Mouse (Mus musculus) neural tube, embryonic 14.5 days (tissue): ENCODE measurements around the gene St7. TPM values are rescaled to one million over a fixed set of nuclear protein-coding genes. Genes with fewer than 3 reads are reported as not detected.
"Not testable (repeated sequence)": the region's sequence is repeated elsewhere in the genome, so short reads cannot be mapped to it uniquely, and the experiment has no call there.

Experiments used
- ATAC-seq: fragments of 200-750 bp; cut with Nextera tagmentation; 2 replicates; pipeline ENCODE4 v1.8.0; 2017; ENCODE audit warnings: low read depth, mild to moderate bottlenecking, moderate TSS enrichment, moderate library complexity
- H3K27ac ChIP-seq: fragments of 300-500 bp; sonication (generic); 2 replicates; pipeline ENCODE4 v1.5.1; 2014; ENCODE audit warnings: low read depth, mild to moderate bottlenecking, control low read depth, low read length, moderate library complexity, mixed read lengths
- H3K27me3 ChIP-seq: fragments of 300-500 bp; sonication (generic); 2 replicates; pipeline ENCODE4 v1.6.1; 2014; ENCODE audit warnings: low read length; ENCODE audit not compliant: control insufficient read depth, insufficient read depth
- H3K36me3 ChIP-seq: fragments of 300-500 bp; sonication (generic); 2 replicates; pipeline ENCODE4 v1.6.1; 2014; ENCODE audit warnings: low read length, mixed read lengths; ENCODE audit not compliant: control insufficient read depth, insufficient read depth
- H3K4me1 ChIP-seq: fragments of 300-500 bp; sonication (generic); 2 replicates; pipeline ENCODE4 v1.6.1; 2014; ENCODE audit warnings: low read length; ENCODE audit not compliant: control insufficient read depth, insufficient read depth
- H3K4me2 ChIP-seq: fragments of 300-500 bp; sonication (generic); 2 replicates; pipeline ENCODE4 v1.6.1; 2014; ENCODE audit warnings: mild to moderate bottlenecking, low read depth, low read length, control low read depth
- H3K4me3 ChIP-seq: fragments of 300-500 bp; sonication (generic); 2 replicates; pipeline ENCODE4 v1.5.1; 2014; ENCODE audit warnings: low read depth, low read length, control low read depth, mixed read lengths
- H3K9ac ChIP-seq: fragments of 300-500 bp; sonication (generic); replicated peaks from 2 replicates; pipeline ENCODE4 v1.6.1; 2014; ENCODE audit warnings: low read depth, mild to moderate bottlenecking, control low read depth, low read length, mixed read lengths
- H3K9me3 ChIP-seq: fragments of 300-500 bp; sonication (generic); 2 replicates; pipeline ENCODE4 v1.6.1; 2016; ENCODE audit warnings: low read length; ENCODE audit not compliant: control insufficient read depth
- WGBS: fragments of 180-500 bp; shearing (Covaris S2); extraction: QIAGEN DNeasy Blood & Tissue Kit; methylation state at CpG from one replicate; pipeline ENCODE4 v1.1.7; 2014; 5-methylcytosine and 5-hydroxymethylcytosine counted together
- polyA plus RNA-seq: library from polyadenylated mRNA; unstranded; fragments of >200 nt; fragmentation: Nextera tagmentation; extraction: Ambion mirVana; gene quantifications from 2 replicates; pipeline ENCODE4 v1.2.1, GENCODE M21; 2014

The St7 gene
- polyA plus RNA-seq, 1 experiment from 2014 or later: 71.9 TPM

- 45% methylated on average over 7 of the region's 7 CpGs for WGBS
- Histone ChIP-seq H3K4me2 (no peak overlapping the region), H3K4me1 (no peaks in the 10 kb centered on the region), H3K4me3 (no peak overlapping the region), H3K36me3 (no peaks in the 10 kb centered on the region), H3K9ac (no peak overlapping the region), H3K27me3 (no peaks in the 10 kb centered on the region), H3K9me3 (no peaks in the 10 kb centered on the region), H3K27ac (no peak overlapping the region)
- peak; percentile 61; the same call in 1 of the 2 replicates for ATAC-seq
Measured at GRCm38 (mm10) chr6:17700936-17701612, 8.3 kb downstream of the St7 start.

- H3K4me3 ChIP-seq, H3K27me3 ChIP-seq, H3K4me2 ChIP-seq, H3K36me3 ChIP-seq, H3K27ac ChIP-seq, H3K9me3 ChIP-seq, H3K9ac ChIP-seq, H3K4me1 ChIP-seq, ATAC-seq: not testable (repeated sequence)
- 88% methylated on average over 1 of the region's 1 CpGs for WGBS
Measured at GRCm38 (mm10) chr6:17704038-17704437, 11.3 kb downstream of the St7 start.

GRCm38 (mm10) chr6:17705973-17706372, 13.2 kb downstream of the St7 start:
- 89% methylated on average over 3 of the region's 3 CpGs for WGBS
- no peaks in the 10 kb centered on the region for H3K36me3 ChIP-seq
- no peaks in the 10 kb centered on the region for H3K9me3 ChIP-seq
- no peak overlapping the region for H3K4me3 ChIP-seq
- no peak overlapping the region for H3K27ac ChIP-seq
- H3K4me2 ChIP-seq: no peak overlapping the region
- no peak overlapping the region for H3K9ac ChIP-seq
- no peaks in the 10 kb centered on the region for H3K4me1 ChIP-seq
- ATAC-seq: no peak
- H3K27me3 ChIP-seq: no peaks in the 10 kb centered on the region

GRCm38 (mm10) chr6:17718978-17719377, 26.2 kb downstream of the St7 start:
- WGBS: 97% methylated on average over 7 of the region's 7 CpGs
- Histone ChIP-seq H3K4me2 (no peak overlapping the region), H3K36me3 (no peaks in the 10 kb centered on the region), H3K27me3 (no peaks in the 10 kb centered on the region), H3K9me3 (no peaks in the 10 kb centered on the region), H3K27ac (no peak overlapping the region), H3K4me1 (no peaks in the 10 kb centered on the region), H3K4me3 (no peak overlapping the region), H3K9ac (no peak overlapping the region)
- no peak for ATAC-seq

GRCm38 (mm10) chr6:17719423-17719822, 26.7 kb downstream of the St7 start:
- Histone ChIP-seq H3K9me3 (no peaks in the 10 kb centered on the region), H3K9ac (no peak overlapping the region), H3K4me1 (no peaks in the 10 kb centered on the region), H3K27ac (no peak overlapping the region), H3K4me3 (no peak overlapping the region), H3K4me2 (no peak overlapping the region), H3K36me3 (no peaks in the 10 kb centered on the region), H3K27me3 (no peaks in the 10 kb centered on the region)
- 93% methylated on average over 5 of the region's 5 CpGs for WGBS
- no peak for ATAC-seq

GRCm38 (mm10) chr6:17720022-17720421, 27.3 kb downstream of the St7 start:
- WGBS: 88% methylated on average over 6 of the region's 6 CpGs
- Histone ChIP-seq H3K4me1 (no peaks in the 10 kb centered on the region), H3K9me3 (no peaks in the 10 kb centered on the region), H3K36me3 (no peaks in the 10 kb centered on the region), H3K27me3 (no peaks in the 10 kb centered on the region), H3K4me3 (no peak overlapping the region), H3K27ac (no peak overlapping the region), H3K4me2 (no peak overlapping the region), H3K9ac (no peak overlapping the region)
- no peak for ATAC-seq

- H3K27me3 ChIP-seq: no peaks in the 10 kb centered on the region
- 82% methylated on average over 5 of the region's 5 CpGs for WGBS
- H3K4me1 ChIP-seq: no peaks in the 10 kb centered on the region
- H3K9ac ChIP-seq: no peak overlapping the region
- H3K4me3 ChIP-seq: no peak overlapping the region
- H3K27ac ChIP-seq: no peak overlapping the region
- H3K4me2 ChIP-seq: no peak overlapping the region
- H3K36me3 ChIP-seq: no peaks in the 10 kb centered on the region
- no peaks in the 10 kb centered on the region for H3K9me3 ChIP-seq
- no peak for ATAC-seq
Measured at GRCm38 (mm10) chr6:17721706-17722105, 29.0 kb downstream of the St7 start.

GRCm38 (mm10) chr6:17725841-17726460, 33.2 kb downstream of the St7 start:
- Histone ChIP-seq H3K4me3 (no peak overlapping the region), H3K36me3 (no peaks in the 10 kb centered on the region), H3K27me3 (no peaks in the 10 kb centered on the region), H3K4me1 (no peaks in the 10 kb centered on the region), H3K9ac (no peak overlapping the region), H3K4me2 (no peak overlapping the region), H3K9me3 (no peaks in the 10 kb centered on the region), H3K27ac (no peak overlapping the region)
- peak; percentile 85 for ATAC-seq
- WGBS: 47% methylated on average over 7 of the region's 7 CpGs

GRCm38 (mm10) chr6:17727241-17727640, 34.5 kb downstream of the St7 start:
- H3K4me3 ChIP-seq: no peak overlapping the region
- no peaks in the 10 kb centered on the region for H3K9me3 ChIP-seq
- H3K27ac ChIP-seq: no peak overlapping the region
- no peak overlapping the region for H3K9ac ChIP-seq
- H3K4me1 ChIP-seq: no peaks in the 10 kb centered on the region
- no peak for ATAC-seq
- H3K27me3 ChIP-seq: no peaks in the 10 kb centered on the region
- WGBS: 95% methylated on average over 3 of the region's 3 CpGs
- H3K36me3 ChIP-seq: no peaks in the 10 kb centered on the region
- H3K4me2 ChIP-seq: no peak overlapping the region
